Mouse (Mus musculus) cerebellum, adult 8-10 months (tissue): ENCODE measurements at regions not wholly inside any gene's neighbourhood (a gene's known extent, or its start where the extent isn't known, plus 50 kb on each side); places are given as distances from the start of the nearest gene placed in this dataset.

Source experiments
- DNase-seq: peaks from one replicate; pipeline ENCODE4 v3.0.0; 2022

DNA sequence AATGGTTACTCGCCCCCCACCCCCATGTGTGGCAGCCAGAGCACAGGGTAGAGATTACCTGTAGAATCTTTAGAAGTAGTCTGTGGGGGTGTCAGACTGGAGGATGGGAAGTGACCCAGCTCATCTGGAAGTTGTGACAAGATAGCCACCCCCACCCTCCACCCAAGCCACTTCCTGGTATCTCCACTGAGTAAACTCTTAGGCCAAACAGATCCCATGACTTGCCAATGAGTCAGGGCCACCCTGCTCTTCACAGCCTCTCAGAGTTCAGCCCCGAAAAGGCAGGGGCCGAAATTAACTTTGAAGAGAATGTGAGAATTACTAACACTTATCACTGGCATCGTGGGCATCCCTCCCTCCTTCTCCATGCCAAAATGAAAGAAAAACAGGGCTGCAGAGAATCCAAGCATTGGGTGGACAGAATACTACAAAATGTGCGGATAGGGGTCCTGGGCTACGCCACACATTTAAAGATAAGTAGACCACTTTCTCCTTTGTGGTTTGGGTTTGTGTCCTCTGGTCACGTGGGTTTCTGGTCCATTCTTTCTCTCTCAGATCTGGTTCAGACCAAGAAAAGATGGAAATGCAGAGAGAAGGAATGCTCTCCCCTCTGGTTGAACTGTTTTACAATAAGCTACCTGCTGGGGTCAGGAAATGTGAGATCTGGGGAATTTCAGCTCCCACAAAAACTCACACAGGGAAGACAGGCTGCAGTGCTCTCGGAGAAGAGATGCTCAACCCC is 250.6 kb downstream of the Sox9 start:
- no peak for DNase-seq

DNA sequence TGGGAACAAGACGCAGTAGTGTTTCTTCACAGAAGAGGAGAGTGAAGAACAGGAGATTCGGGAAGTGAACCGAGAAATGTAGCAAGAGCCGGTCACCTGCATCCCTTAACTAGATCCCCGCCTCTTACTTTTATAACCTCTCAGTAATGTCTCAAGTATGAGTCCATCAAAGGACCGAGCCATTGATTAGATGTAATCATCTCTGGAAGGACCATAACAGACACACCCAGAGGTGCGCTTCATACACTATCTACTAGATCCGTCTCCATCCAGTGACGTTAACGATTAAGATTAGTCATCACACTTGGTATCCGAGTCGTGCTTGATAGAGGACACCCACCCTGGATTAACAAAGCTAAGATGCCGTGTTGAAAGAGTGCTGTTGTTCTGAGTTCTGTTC is 252.9 kb downstream of the Sox9 start:
- DNase-seq = no peak

- DNase-seq = no peak
These were observed 255.7 kb downstream of the Sox9 start for GRCm38 (mm10) chr11:113037736-113038135.

- DNase-seq = no peak
These were observed 260.7 kb downstream of the Sox9 start for GRCm38 (mm10) chr11:113042710-113043109.

- peak; percentile 11 for DNase-seq
These were observed 264.4 kb downstream of the Sox9 start for GRCm38 (mm10) chr11:113046200-113047051.

DNA sequence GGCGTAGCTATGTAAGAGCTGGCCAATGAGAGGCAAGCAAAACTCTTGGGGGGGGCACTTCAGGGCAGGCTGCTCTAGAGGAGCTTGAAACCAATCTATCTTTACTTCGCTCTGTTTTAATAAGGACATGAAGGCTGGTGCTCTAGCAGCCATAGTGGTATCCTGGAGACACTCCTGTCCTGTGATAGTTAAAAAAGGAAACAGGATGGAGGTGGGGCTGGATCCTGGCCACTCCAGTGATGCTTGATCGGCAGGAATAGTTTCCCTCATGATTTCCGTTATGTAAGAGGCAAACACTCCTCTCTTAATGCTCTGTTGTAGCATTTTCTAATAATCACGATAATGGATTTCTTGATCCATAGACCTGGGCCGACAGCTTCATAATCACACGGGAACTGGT is 266.1 kb downstream of the Sox9 start:
- no peak for DNase-seq

GRCm38 (mm10) chr11:113049593-113049992 is 267.6 kb downstream of the Sox9 start:
- no peak for DNase-seq

DNA sequence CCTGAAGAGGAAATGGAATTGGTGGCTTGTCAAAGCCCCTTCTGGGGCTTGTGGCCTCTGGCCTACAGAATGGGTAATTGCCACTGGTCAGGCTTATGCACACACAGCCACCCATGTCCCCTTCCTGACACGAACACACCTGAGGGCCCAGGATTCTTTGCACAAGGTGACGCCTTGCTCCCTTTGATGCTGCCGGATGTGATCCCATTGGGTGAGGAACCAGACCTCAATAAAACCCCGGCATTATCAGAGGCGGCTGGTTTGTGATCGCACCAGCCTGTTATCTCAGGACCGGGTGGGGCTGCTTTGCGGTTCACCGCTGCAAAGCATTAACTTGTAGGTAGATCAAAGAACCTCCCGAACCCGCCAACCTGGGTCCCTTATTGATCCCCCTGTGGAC is 270.5 kb downstream of the Sox9 start:
- no peak for DNase-seq

DNA sequence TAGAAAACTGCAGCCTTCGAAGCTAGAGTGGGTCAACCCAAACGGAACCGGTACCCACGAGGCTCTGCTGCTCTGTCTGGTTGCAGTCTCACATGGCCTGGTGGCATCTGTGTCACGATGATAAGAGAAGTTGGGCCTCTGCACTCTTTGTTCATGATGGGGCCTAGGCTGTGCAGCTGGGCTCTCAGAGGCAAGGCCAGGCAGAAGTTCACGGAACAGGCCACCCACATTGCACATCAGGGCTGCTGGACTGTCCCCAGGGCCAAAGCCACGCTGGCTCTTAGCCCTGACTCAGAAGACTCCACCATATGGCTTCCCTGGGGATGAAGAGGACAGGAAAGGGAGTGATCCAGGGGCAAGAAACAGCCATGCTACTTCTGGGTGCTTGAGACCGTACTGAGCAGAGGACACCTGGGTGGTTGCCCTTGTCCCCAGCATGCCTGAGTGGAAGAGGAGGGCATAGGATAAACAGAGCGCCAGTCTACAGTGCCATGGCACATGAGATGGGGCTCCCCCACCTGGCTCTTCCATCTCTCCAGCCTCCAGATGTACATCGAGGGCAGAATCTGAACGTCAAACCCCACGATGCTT is 274.1 kb downstream of the Sox9 start:
- no peak for DNase-seq

DNA sequence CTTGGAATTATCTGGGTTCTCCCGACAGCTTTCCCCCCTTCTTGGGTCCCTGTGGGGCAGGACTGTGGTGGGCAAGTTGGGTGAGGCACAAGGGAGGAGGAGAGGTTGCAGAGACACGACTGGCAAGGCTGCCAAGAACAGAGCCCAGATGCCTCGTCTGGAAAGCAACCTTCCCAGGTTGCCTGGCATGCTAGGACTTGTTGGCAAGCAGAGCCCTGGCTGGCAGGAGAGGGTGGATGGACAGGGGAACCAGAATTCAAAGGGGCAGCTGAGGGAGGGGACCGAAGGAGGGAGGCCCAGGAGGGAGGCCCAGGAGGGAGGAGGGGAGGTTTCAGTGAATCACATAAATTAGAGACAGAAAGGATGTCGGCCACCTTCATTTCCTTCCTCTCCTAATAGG is 274.8 kb downstream of the Sox9 start:
- DNase-seq = peak; percentile 30

GRCm38 (mm10) chr11:113070365-113070764 is 288.3 kb downstream of the Sox9 start:
- no peak for DNase-seq

GRCm38 (mm10) chr11:113071942-113072341 is 289.9 kb downstream of the Sox9 start:
- no peak for DNase-seq

- DNase-seq = no peak
These were observed 292.3 kb downstream of the Sox9 start for GRCm38 (mm10) chr11:113074328-113074727.

DNA sequence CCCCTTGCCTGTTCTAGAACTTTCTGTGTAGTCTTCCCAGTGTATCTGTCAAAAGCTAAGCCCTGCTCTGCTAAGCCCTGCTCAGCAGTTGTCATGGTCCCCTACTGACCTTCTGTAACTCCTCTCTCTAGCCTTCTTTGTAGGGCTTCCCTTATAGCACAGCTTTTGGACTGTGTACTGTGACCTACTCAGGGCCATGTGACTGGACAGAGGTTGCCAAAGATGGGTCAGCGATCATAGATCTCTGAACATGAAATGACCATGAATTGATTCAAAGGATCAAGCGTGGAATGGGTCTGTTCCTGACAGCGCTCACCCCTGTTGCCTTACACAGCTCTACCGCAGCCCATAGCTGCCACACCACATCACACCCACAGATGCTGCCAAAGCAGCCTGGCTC is 294.3 kb downstream of the Sox9 start:
- DNase-seq = no peak

DNA sequence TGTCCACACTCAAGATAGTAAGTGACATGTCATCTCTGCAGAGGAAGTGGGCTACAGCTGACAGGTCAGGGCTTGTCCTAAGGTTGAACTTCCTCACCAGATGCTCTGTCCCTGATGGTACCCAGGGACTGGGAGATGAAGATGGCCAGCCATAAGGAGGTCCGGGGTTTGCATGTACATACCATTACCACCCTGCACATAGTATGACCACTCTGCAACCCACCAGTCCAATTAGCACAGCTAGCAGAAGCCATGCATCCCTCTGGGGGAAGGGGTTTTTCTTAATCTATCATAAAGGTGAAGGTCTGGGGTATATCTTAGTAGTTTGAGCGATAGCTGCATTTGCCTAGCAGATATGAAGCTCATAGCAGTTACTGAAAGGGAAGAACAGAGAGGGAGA is 298.3 kb downstream of the Sox9 start:
- DNase-seq = no peak

DNA sequence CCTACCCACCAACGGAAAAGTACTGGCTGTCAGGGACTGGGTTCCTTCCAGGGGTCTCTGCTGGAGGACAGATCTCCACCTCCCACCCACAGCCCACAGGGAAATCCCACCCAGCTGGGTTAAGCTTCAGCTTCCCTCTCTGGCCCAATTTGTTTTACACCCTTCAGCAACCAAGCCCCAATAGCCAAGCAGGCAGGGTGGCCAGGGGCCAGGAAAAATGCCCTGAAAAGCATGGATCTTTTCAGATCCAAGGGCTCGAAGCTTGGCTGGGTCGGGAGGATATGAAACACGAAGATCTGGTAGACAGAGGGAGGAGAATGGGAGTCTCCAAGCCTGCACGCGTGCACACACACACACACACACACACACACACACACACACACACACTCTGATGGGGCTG is 302.4 kb downstream of the Sox9 start:
- no peak for DNase-seq

GRCm38 (mm10) chr11:113085556-113085955 is 303.5 kb downstream of the Sox9 start:
- no peak for DNase-seq

DNA sequence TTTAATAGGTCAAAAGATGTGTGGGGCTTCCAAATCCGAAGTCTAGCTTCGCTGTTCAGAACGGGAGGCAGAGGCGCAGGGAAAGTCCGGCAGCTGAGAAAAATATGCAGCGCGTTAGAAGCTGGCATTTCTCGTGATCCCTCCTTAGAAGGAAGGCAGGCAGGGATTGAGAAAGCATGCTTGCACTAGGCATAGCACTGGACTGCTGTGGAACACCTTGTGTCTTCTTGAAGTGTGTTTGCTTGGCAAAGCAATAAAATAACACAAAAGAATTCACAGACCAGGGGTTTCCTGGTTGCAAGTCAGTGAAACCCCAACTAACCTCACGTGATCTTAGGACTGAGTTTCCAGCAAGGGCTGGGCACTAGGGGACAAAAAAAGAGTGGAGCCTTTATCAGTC is 305.1 kb downstream of the Sox9 start:
- DNase-seq = no peak

DNA sequence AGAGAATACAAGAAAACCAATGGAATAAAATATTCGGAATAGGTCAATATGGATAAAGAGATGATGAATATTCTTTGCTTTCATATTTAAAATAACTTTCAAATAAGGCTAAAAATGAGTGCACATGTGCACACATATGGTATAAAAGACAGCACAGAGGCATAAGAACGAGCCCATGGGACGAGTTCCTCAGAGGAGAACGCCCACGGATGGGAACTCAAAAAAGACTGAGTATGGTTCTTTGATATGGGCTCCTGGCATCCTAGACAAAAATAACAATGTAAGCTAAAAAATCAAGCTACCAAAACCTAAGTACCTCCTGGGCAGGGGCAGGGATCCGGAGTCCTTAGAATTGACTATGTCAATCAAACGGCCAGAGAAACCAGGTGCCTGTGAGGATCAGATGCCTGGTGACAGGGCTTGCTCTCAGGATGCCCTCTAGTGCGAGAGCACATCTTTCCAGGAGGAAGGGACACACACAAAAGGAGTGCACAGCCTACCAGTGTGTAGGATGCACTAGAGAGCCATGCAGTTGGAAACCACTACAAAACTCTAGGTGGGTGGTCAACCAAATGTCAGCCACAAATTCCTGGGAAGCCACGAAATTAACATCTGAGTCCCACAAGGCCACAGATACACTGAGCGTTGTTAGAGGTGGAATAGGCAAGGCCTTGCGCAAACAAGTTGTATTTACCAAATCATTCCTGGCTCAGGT is 307.8 kb downstream of the Sox9 start:
- DNase-seq = no peak

- no peak for DNase-seq
These were observed 310.0 kb downstream of the Sox9 start for GRCm38 (mm10) chr11:113091901-113092568.

GRCm38 (mm10) chr11:113093895-113094445 is 311.9 kb downstream of the Sox9 start:
- DNase-seq = no peak

DNA sequence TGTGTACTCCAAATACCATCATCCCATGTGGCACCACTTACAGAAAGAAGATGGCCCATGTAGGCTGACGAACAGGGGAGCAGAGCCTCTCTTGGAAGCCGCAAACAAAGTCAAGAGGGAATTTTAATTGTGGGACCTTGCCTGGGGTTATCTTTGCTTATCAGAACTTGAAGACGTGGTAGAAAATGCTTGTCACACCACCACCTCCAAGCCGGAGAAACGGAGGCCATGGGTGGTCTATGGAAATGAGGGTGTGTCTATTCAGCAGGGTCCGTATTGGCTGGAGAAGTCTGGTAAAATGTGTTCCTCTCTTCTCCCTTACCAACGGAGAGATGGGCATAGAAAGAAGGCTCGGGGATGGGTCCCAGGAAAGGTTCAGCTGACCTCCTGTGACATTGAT is 313.6 kb downstream of the Sox9 start:
- no peak for DNase-seq
